Mouse (Mus musculus): ENCODE measurements around the gene Blcap.
"Not testable (repeated sequence)": the region's sequence is repeated elsewhere in the genome, so short reads cannot be mapped to it uniquely, and the experiment has no call there.

The Blcap gene

GRCm38 (mm10) chr2:157571224-157571832, at the start of gene Blcap:
Gene Blcap (minus strand): TSS chr2:157571274.
- peak; percentile 82 for DNase-seq (ENCODE audit: low read depth)

- DNase-seq (ENCODE audit: low read depth): no peak
These were observed 47.3 kb upstream of the Blcap start for GRCm38 (mm10) chr2:157618393-157618792.

- DNase-seq (ENCODE audit: low read depth): no peak
These were observed 42.9 kb upstream of the Blcap start for GRCm38 (mm10) chr2:157613997-157614396.

DNA sequence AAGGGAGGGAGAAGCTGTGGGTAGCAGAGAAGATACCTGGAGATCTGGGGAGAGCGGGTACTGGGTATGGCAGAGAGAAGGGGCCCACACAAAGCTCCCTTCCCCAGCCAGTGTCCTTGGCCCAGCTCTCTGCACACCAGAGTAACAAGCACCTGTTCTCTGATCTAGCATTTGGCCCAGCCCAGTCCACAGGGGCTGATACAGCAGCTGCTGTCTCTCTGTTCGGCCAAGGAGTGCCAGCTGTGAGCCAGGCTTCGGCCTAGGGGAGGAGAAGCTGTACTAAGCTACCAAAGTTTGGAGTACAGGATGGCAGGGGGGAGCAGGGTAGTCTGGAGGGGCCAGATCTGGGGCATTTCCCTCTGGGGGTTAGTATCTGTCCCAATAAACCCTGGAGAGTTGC, 40.7 kb upstream of the Blcap start:
- DNase-seq (ENCODE audit: low read depth): no peak

GRCm38 (mm10) chr2:157607542-157608236, 36.6 kb upstream of the Blcap start:
- DNase-seq (ENCODE audit: low read depth): no peak

GRCm38 (mm10) chr2:157605025-157605675, 34.1 kb upstream of the Blcap start:
- DNase-seq (ENCODE audit: low read depth): peak; percentile 75

DNA sequence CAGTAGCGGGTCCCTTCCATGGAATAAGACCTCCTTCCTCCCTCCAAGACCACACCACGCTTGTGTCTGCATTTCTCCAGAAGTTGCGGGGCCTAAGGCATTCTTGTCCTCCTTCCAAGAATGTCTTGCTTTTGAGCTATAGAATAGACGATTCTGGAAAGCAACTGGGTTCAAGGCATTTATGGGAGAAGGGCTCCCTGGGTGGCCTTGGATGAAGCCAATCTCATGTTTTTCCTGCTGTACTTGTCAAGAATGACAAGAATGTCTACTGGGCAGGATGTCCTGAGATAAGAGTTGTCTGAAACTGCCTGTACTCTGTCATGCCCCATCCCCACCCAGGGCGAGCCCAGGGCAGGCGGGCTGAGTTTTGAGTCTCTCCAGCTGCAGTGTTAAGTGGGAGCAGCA, 30.4 kb upstream of the Blcap start:
- DNase-seq (ENCODE audit: low read depth): no peak

GRCm38 (mm10) chr2:157596876-157597566, 25.9 kb upstream of the Blcap start:
- peak; percentile 56 for DNase-seq (ENCODE audit: low read depth)

DNA sequence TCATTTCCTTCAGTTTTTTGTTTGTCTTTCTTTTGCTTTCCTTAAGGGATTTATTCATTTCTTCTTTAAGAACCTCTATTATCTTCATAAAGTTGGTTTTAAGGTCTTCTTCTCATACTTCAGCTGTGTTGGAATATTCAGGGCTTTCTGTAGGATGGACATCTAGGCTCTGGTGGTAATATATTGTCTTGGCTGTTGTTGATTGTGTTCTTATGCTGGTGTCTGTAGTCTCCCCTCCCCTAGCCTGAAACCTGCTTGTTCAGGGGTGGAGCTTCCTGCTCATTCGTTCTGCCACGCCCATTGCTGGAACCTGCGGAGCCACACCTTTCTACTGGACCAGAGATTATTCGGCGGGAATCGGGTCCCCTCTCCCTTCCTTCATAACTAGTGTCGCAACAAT, 14.3 kb upstream of the Blcap start:
- not testable (repeated sequence) for DNase-seq (ENCODE audit: low read depth)

DNA sequence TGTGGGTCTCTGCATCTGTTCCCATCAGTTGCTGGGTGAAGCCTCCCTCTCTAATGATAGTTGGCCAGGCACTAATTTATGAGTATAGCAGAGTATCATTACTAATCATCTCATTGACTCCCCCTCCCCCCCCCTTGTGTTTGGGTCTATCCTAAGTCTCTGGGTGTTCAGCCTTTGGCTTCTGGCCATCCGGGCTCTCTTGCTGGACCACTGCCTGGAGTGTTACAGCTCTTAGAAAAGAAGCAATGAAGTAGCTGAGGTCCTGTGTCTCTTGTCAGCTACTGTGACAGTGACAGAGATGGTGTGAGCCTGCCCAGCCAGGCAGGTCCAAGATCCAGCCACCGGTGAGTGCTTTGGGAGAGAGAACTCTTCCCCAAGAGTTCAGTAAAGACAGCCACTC, 1.7 kb upstream of the Blcap start:
- no peak for DNase-seq (ENCODE audit: low read depth)

DNA sequence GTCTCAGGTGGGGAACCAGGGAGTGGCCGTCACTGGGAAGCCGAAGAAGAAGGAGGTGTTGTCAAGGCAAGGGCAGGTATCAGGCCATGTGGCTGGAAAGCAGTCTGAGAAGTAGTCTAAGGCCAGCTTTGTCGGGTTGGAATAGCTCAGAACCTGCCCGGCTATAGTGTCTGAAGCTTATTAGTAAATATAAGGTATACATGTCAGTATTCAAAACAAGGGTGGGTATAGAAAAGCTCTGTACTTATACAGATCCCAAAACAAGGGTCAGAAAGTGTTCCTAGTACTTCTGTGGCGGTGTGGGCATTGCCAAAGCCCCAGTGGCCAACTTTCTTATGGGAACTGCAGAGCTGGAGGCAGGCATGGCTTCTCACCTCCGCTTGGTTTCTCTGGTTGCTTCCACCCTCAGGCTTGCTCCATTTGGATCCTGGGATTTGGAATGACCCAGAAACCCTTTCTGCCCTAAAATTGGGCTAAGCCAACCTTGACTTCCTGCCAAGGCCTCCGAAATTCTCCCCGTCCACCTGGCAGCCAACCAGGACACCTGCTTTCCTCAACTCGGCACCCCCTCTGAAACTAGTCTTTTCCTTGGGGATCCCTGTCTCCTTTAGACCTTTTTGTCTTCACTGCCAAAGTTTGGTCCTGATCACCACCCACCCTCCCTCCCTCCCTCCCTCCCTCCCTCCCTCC, 1.1 kb downstream of the Blcap start:
- no peak for DNase-seq (ENCODE audit: low read depth)

GRCm38 (mm10) chr2:157568881-157569280, 2.2 kb downstream of the Blcap start:
- DNase-seq (ENCODE audit: low read depth): no peak

DNA sequence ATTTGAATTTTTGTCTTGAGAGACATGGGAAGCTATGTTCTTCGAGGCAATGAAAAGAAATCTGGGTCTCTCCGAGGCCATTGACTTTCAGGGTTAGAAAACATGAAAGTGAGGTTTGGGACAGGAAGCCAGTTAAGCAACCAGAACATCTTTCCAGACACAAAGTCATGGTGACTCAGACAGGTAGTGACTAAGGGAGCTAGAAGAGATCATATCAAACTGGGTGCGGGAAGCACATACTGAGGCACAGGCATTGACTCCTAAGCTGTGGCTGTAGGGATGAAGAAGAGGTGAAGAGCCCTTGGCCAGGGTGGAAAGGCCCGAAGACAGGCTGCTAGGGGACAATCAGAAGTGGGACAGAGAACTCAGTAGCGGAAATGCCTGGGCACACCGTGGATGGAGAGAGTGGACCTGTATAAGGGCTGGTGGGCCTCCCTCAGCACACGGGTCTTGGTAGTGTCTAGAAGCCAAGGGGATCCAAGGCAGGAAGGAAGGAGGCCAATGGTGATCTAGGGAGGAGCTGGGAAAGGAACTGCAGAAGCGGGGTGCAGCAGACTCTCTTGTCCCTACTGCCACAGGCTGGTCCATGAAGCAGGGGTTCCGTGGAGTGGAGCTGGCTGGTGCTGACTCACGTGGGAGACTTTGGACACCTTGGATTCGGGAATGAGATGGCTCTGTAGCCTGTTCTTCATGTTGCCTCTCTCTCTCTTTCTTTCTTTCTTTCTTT, 3.7 kb downstream of the Blcap start:
- peak; percentile 71 for DNase-seq (ENCODE audit: low read depth)

GRCm38 (mm10) chr2:157566260-157566952, 4.7 kb downstream of the Blcap start:
- DNase-seq (ENCODE audit: low read depth): peak; percentile 95

DNA sequence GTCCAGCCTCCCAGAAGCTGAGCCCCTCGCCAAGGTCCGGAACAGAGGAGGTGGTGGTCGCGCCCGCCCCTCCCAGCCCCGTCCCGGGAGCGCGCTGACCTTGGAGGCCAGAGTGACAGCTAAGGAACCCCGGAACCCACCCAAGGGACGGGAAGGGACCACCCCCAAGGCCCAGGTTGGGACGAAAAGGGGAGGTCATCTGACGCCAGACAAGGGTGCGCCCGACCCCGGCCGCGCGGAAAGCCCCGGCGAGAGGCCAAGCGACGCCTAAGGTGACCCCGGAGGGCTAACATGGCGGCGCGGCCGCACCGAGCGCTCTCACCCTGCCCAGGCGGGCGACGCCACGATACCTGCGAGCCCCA, 5.2 kb downstream of the Blcap start:
- no peak for DNase-seq (ENCODE audit: low read depth)

- DNase-seq (ENCODE audit: low read depth): peak; percentile 44
These were observed 5.6 kb downstream of the Blcap start for GRCm38 (mm10) chr2:157565446-157565845.

- DNase-seq (ENCODE audit: low read depth): no peak
These were observed 6.4 kb downstream of the Blcap start for GRCm38 (mm10) chr2:157564723-157565122.

DNA sequence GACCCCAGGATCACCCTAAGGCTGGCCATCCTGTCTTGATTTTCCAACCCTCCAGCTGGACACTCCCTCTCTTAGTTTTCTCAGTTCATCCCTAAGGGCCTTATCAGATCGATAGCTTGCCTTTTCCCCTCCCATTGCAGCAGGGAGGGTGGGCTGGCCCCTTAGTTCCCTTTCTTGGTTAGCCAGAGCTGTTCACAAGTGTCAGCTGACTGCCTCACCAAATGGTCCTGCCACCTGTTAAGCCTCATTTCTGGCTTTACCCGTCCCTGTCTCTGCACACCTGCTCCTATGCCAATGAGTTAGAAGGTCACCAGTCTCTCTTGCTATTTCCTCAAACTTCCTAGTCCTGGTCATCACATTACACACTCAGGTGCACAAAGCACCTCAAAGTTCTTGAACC, 8.0 kb downstream of the Blcap start:
- no peak for DNase-seq (ENCODE audit: low read depth)

DNA sequence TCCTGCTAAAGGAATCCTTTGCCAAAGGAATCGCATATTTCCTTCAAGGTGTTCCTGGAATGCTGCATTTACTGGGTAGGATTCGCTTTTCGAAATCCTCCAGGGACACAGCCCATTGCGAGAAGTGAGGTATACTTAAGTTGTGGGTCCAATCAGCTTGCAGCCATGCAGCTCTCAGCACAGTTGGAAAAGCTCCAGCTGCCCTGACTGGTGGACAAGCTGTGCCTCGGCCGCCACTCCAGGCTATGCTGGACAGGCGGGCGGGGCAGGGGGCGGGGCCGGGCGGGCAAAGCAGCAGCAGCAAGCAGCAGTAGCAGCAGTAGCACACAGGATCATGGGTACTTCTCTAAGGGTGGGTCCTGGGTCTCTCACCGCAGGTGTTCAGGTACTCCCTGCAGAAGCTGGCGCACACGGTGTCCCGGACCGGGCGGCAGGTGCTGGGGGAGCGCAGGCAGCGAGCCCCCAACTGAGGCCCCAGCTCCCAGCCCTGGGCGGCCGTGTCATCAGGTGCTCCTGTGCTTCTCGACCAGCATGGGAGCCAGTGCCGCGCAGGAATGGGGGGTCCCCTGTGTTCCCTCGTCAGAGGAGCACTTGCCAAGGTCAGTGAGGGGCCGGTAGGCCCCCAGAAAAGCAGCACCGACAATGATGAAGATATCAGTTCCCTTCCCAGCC, 9.8 kb downstream of the Blcap start:
- no peak for DNase-seq (ENCODE audit: low read depth)

- DNase-seq (ENCODE audit: low read depth): no peak
These were observed 10.8 kb downstream of the Blcap start for GRCm38 (mm10) chr2:157560302-157560701.
